Mouse (Mus musculus) heart, embryonic 13.5 days (tissue): ENCODE data around the gene Nos2. TPM values are rescaled to one million over a fixed set of nuclear protein-coding genes. Genes with fewer than 3 reads are reported as not detected.
"Not testable (repeated sequence)": the region's sequence is repeated elsewhere in the genome, so short reads cannot be mapped to it uniquely, and the experiment has no call there.

ENCODE experiments used
- ATAC-seq: fragments of 200-750 bp; cut with Nextera tagmentation; 2 replicates; pipeline ENCODE4 v1.8.0; 2017; ENCODE audit warnings: moderate TSS enrichment; ENCODE audit not compliant: insufficient number of reproducible peaks, low FRiP score, low TSS enrichment; ENCODE audit errors: extremely low read depth
- H3K27ac ChIP-seq: fragments of 300-500 bp; sonication (generic); replicated peaks from 2 replicates; pipeline ENCODE4 v1.5.1; 2015; ENCODE audit warnings: moderate library complexity, mild to moderate bottlenecking, inconsistent platforms
- H3K27me3 ChIP-seq: fragments of 300-500 bp; sonication (generic); replicated peaks from 2 replicates; pipeline ENCODE4 v1.6.1; 2015; ENCODE audit warnings: mild to moderate bottlenecking, inconsistent platforms
- H3K36me3 ChIP-seq: fragments of 300-500 bp; sonication (generic); 2 replicates; pipeline ENCODE4 v1.6.1; 2015; ENCODE audit warnings: mild to moderate bottlenecking, inconsistent platforms
- H3K4me1 ChIP-seq: fragments of 300-500 bp; sonication (generic); 2 replicates; pipeline ENCODE4 v1.6.1; 2015; ENCODE audit warnings: inconsistent platforms
- H3K4me2 ChIP-seq: fragments of 300-500 bp; sonication (generic); 2 replicates; pipeline ENCODE4 v1.6.1; 2015; ENCODE audit warnings: inconsistent platforms, mild to moderate bottlenecking, moderate library complexity
- H3K4me3 ChIP-seq: fragments of 300-500 bp; sonication (generic); 2 replicates; pipeline ENCODE4 v1.5.1; 2015; ENCODE audit warnings: moderate library complexity, mild to moderate bottlenecking, inconsistent platforms
- H3K9ac ChIP-seq: fragments of 300-500 bp; sonication (generic); 2 replicates; pipeline ENCODE4 v1.6.1; 2015; ENCODE audit warnings: inconsistent platforms, mild to moderate bottlenecking, moderate library complexity
- H3K9me3 ChIP-seq: fragments of 300-500 bp; sonication (generic); 2 replicates; pipeline ENCODE4 v1.6.1; 2016; ENCODE audit warnings: inconsistent platforms
- WGBS: fragments of 180-500 bp; shearing (Covaris S2); methylation state at CpG from one replicate; pipeline ENCODE4 v1.1.7; 2015; ENCODE audit warnings: mixed read lengths; 5-methylcytosine and 5-hydroxymethylcytosine counted together
- polyA plus RNA-seq: library from polyadenylated mRNA; unstranded; fragments of >200 nt; fragmentation: Nextera tagmentation; extraction: Ambion mirVana; gene quantifications from 2 replicates; pipeline ENCODE4 v1.2.1, GENCODE M21; 2015

Nos2 gene
- polyA plus RNA-seq, 1 experiment from 2014 or later, result 0.84 TPM

GRCm38 (mm10) chr11:78990875-78991543 is 70.4 kb downstream of the Nos2 start:
- H3K27me3 ChIP-seq, H3K4me1 ChIP-seq, ATAC-seq, H3K36me3 ChIP-seq, H3K27ac ChIP-seq, H3K4me3 ChIP-seq, H3K4me2 ChIP-seq, H3K9ac ChIP-seq: not testable (repeated sequence)
- H3K9me3 ChIP-seq, result peaks cover 23% of the 10 kb centered on the region; the same call in 1 of the 2 replicates
- WGBS, result 82% methylated on average over 5 of the region's 5 CpGs

- H3K4me1 ChIP-seq, result peaks cover 16% of the 10 kb centered on the region
- ATAC-seq, result no peak
- H3K4me3 ChIP-seq, result no peak overlapping the region
- no peaks in the 10 kb centered on the region for H3K36me3 ChIP-seq
- H3K27me3 ChIP-seq, result no peaks in the 10 kb centered on the region
- no peak overlapping the region for H3K9ac ChIP-seq
- 71% methylated on average over 6 of the region's 6 CpGs for WGBS
- no peak overlapping the region for H3K27ac ChIP-seq
- peaks cover 25% of the 10 kb centered on the region for H3K9me3 ChIP-seq
- H3K4me2 ChIP-seq, result no peak overlapping the region
Observed at GRCm38 (mm10) chr11:78999118-78999517, 78.5 kb downstream of the Nos2 start.

GRCm38 (mm10) chr11:79001871-79002270 is 81.3 kb downstream of the Nos2 start:
- Histone ChIP-seq H3K4me2 (no peak overlapping the region), H3K27me3 (no peaks in the 10 kb centered on the region), H3K9me3 (peaks cover 7% of the 10 kb centered on the region), H3K36me3 (no peaks in the 10 kb centered on the region), H3K4me1 (peaks cover 21% of the 10 kb centered on the region), H3K27ac (peak overlapping the region; percentile 79; the same call in 1 of the 2 replicates), H3K9ac (no peak overlapping the region), H3K4me3 (no peak overlapping the region)
- no peak for ATAC-seq
- WGBS, result 83% methylated on average over 4 of the region's 4 CpGs

GRCm38 (mm10) chr11:79002551-79002951 is 82.0 kb downstream of the Nos2 start:
- Histone ChIP-seq H3K4me1 (peaks cover 21% of the 10 kb centered on the region), H3K36me3 (no peaks in the 10 kb centered on the region), H3K9me3 (peaks cover under 1% of the 10 kb centered on the region; the same call in 1 of the 2 replicates), H3K27me3 (no peaks in the 10 kb centered on the region), H3K9ac (no peak overlapping the region), H3K27ac (peak overlapping the region; percentile 79), H3K4me2 (no peak overlapping the region), H3K4me3 (no peak overlapping the region)
- WGBS, result 53% methylated on average over 5 of the region's 5 CpGs
- no peak for ATAC-seq

GRCm38 (mm10) chr11:79003053-79003768 is 82.6 kb downstream of the Nos2 start:
- H3K36me3 ChIP-seq, result no peaks in the 10 kb centered on the region
- no peaks in the 10 kb centered on the region for H3K27me3 ChIP-seq
- H3K4me2 ChIP-seq, result no peak overlapping the region
- H3K4me3 ChIP-seq, result no peak overlapping the region
- no peak overlapping the region for H3K9ac ChIP-seq
- WGBS, result 62% methylated on average over 11 of the region's 11 CpGs
- no peak for ATAC-seq
- H3K9me3 ChIP-seq, result no peaks in the 10 kb centered on the region
- H3K4me1 ChIP-seq, result peaks cover 21% of the 10 kb centered on the region
- H3K27ac ChIP-seq, result peak overlapping the region; percentile 79

DNA sequence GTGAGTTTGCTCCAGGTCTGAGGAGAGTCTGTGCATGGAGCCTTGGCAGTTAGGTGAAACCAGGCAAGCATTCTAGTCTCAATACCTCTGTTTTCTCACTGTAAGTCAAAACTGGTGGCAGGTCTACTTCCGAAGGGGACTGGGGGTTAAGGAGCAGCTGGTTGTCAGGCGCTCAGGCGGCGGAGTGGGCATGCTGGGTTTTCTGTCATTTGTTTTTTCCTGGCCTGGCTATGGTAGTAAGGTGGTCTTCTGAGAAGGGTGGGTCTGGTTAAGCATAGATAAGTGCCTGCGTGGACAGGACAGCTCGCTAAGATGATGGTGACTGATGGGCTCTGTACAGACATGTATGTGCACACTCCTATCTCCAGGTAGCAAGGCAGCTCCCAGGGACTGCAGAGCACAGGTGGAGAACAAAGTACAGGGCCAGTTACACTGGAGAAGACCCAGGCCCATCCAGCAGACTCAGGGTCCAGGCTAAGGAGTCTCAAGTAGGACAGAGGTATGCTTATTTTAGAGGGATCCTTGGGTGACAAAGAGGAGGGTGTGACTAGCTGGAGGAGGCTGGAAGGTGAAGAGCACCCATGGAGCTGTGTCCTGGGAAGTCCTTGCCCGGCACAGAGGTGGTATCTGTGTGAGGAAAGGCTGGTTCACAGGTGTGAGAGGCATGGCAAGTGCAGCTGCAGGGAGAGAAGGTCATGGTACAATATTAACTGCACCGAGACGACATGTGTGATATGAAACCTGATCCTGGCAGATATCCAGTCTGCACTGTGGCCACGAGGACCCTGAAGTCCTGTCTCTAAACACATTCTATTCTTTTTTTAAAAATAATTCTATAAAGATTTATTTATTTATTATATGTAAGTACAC is 83.4 kb downstream of the Nos2 start:
- Histone ChIP-seq H3K9me3 (no peaks in the 10 kb centered on the region), H3K4me1 (peaks cover 21% of the 10 kb centered on the region), H3K4me2 (no peak overlapping the region), H3K27me3 (no peaks in the 10 kb centered on the region), H3K36me3 (no peaks in the 10 kb centered on the region), H3K9ac (no peak overlapping the region), H3K4me3 (no peak overlapping the region), H3K27ac (peak overlapping the region; percentile 79)
- WGBS, result 69% methylated on average over 10 of the region's 10 CpGs
- ATAC-seq, result no peak

GRCm38 (mm10) chr11:79005578-79006394 is 85.2 kb downstream of the Nos2 start:
- Histone ChIP-seq H3K36me3 (no peaks in the 10 kb centered on the region), H3K9ac (no peak overlapping the region), H3K4me3 (no peak overlapping the region), H3K27me3 (no peaks in the 10 kb centered on the region), H3K4me2 (no peak overlapping the region), H3K27ac (no peak overlapping the region), H3K9me3 (no peaks in the 10 kb centered on the region), H3K4me1 (peaks cover 21% of the 10 kb centered on the region)
- ATAC-seq, result no peak
- WGBS, result 72% methylated on average over 14 of the region's 14 CpGs

- ATAC-seq, result no peak
- no peak overlapping the region for H3K27ac ChIP-seq
- H3K36me3 ChIP-seq, result no peaks in the 10 kb centered on the region
- 61% methylated on average over 5 of the region's 5 CpGs for WGBS
- no peak overlapping the region for H3K4me3 ChIP-seq
- H3K9ac ChIP-seq, result no peak overlapping the region
- H3K4me1 ChIP-seq, result peaks cover 21% of the 10 kb centered on the region
- no peak overlapping the region for H3K4me2 ChIP-seq
- H3K27me3 ChIP-seq, result no peaks in the 10 kb centered on the region
- no peaks in the 10 kb centered on the region for H3K9me3 ChIP-seq
Observed at GRCm38 (mm10) chr11:79006417-79006816, 85.8 kb downstream of the Nos2 start.

DNA sequence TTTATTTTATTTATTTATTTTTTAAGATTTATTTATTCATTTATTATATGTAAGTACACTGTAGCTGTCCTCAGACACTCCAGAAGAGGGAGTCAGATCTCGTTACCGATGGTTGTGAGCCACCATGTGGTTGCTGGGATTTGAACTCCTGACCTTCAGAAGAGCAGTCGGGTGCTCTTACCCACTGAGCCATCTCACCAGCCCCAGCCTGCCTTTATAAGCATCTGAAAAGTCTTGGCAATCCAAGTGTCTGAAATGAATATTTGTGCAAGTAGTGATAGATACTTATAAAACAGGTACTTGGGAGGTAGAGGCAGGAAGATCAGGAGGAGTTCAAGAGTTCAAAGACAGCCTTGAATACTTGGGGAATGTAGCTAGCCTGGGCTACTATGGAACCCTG is 86.8 kb downstream of the Nos2 start:
- ATAC-seq, H3K36me3 ChIP-seq, H3K4me3 ChIP-seq, H3K4me2 ChIP-seq, H3K27ac ChIP-seq, H3K9me3 ChIP-seq, H3K27me3 ChIP-seq, H3K9ac ChIP-seq: not testable (repeated sequence)
- 79% methylated on average over 3 of the region's 3 CpGs for WGBS
- peaks cover 20% of the 10 kb centered on the region for H3K4me1 ChIP-seq

DNA sequence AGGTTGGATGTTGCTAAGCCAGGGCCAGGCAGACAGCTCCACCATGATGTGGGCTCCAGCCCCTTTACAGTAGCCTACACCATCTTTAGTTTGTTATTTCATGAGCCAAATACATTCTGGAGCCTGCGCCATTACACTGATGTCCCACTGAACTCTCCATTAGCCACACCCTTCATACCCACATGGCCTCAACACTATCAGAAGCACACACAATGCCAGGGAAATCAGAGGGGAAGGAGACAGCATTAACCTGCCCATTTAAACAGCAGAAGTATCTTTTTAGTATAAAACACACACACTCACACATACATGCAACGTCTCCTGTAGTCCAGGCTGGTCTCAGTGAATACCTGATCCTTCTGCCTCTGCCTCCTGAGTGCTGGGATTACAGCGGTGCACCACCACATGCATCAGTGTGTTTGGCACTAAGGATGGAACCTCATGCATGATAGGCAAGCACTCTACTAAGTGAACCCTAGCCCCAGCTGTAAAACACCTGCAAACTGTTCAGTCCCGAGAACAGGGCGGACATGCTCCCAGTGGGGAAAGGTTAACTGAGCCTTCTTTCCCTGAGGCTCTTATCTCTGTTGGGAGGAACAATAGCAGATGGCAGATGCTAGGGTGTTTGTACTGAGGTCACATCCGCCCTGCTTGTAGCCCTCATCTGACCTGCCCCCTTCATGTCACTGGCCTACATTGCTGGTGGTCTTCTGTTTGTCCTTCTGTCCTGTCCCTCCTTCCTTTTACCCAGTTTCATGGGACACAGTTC is 87.6 kb downstream of the Nos2 start:
- H3K9ac ChIP-seq, result no peak overlapping the region
- no peaks in the 10 kb centered on the region for H3K27me3 ChIP-seq
- no peak for ATAC-seq
- no peak overlapping the region for H3K4me2 ChIP-seq
- no peaks in the 10 kb centered on the region for H3K9me3 ChIP-seq
- WGBS, result 61% methylated on average over 6 of the region's 6 CpGs
- no peak overlapping the region for H3K4me3 ChIP-seq
- 0 out of 2 replicates have a peak, but pooled peaks cover 3% of the 10 kb centered on the region for H3K36me3 ChIP-seq
- 0 out of 2 replicates have a peak overlapping the region, but pooled peaks have one; percentile 29 for H3K27ac ChIP-seq
- peaks cover 12% of the 10 kb centered on the region for H3K4me1 ChIP-seq
